Comparison of ENCODE assay signal across 16 mouse cellular contexts in genomic region chr5:7779827-7780226, GRCm38 (mm10).
"Had no signal": no experiment of that assay in that cellular context is flagged by ENCODE, and none has a peak within 500 bp of the region (broad histone marks: within the 10 kb centered on the region; RNA-seq: fewer than 3 reads in every experiment).

No protein-coding gene starts in this region.

- H3K27me3 ChIP-seq: neural tube, embryonic 13.5 days; neural tube, embryonic 15.5 days; stomach, embryonic 15.5 days had no signal

- H3K36me3 ChIP-seq: neural tube, embryonic 13.5 days; neural tube, embryonic 15.5 days; stomach, embryonic 15.5 days had no signal

- DNase-seq: retina, postnatal 1 day; right cerebral cortex, adult 18-20 months; right cerebral cortex, postnatal 14 days; right cerebral cortex, postnatal 25 days; right cerebral cortex, postnatal 4 days; spleen, adult 18-20 months; thymus, adult 18-20 months; thymus, adult 2 months; thymus, postnatal 14 days; thymus, postnatal 25 days; thymus, postnatal 36 days; thymus, postnatal 4 days had no signal

- H3K4me3 ChIP-seq: neural tube, embryonic 13.5 days; neural tube, embryonic 15.5 days; stomach, embryonic 15.5 days had no signal

- H3K4me2 ChIP-seq: neural tube, embryonic 13.5 days; neural tube, embryonic 15.5 days; stomach, embryonic 15.5 days had no signal

- H3K9ac ChIP-seq: neural tube, embryonic 13.5 days; neural tube, embryonic 15.5 days; stomach, embryonic 15.5 days had no signal

- H3K9me3 ChIP-seq: neural tube, embryonic 13.5 days; neural tube, embryonic 15.5 days; stomach, embryonic 15.5 days had no signal

- H3K27ac ChIP-seq: neural tube, embryonic 13.5 days; neural tube, embryonic 15.5 days; stomach, embryonic 15.5 days; stomach, postnatal 0 days had no signal

- H3K4me1 ChIP-seq: neural tube, embryonic 13.5 days; neural tube, embryonic 15.5 days; stomach, embryonic 15.5 days had no signal
